ENCODE assay signal across 10 mouse cellular contexts in the genomic region with DNA sequence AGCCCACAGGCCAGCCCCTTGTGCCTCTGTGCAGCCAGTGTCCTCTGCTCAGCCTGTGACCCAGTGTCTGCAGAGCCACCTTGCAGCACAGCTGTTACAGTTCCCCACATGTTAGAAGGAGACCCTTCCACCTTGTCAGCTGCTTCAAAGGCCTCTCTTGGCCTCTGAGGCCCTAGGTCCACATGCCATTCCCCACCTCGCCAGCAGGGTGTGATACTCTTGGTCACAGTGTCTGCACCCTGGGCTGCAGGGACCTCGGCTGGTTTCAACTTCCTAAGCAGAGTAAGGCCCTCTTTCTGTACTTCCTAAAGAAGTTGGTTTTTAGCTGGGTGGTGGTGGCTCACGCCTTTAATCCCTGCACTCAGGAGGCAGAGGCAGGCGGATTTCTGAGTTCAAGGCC. TPM values are rescaled to one million over a fixed set of nuclear protein-coding genes. Genes with fewer than 3 reads are reported as not detected.
DNase-seq lines count a peak whose midpoint lies in the region; ATAC-seq and TF ChIP-seq lines count a peak whose summit lies in the region.
"Had no signal": no experiment of that assay in that cellular context is flagged by ENCODE, and none has a peak within 500 bp of the region (broad histone marks: within the 10 kb centered on the region; RNA-seq: fewer than 3 reads in every experiment).

No protein-coding gene starts in this region.

- H3K9ac ChIP-seq in hindbrain, postnatal 0 days (replicated peaks; ENCODE audit: low read length) = no peak overlapping the region
- no peak overlapping the region for H3K9ac ChIP-seq in hindbrain, embryonic 12.5 days
- H3K9ac ChIP-seq in midbrain, embryonic 15.5 days = no peak overlapping the region

- no peak overlapping the region for H3K4me3 ChIP-seq in hindbrain, postnatal 0 days (ENCODE audit: low read length)
- no peak overlapping the region for H3K4me3 ChIP-seq in hindbrain, embryonic 12.5 days
- no peak overlapping the region for H3K4me3 ChIP-seq in G1E (ENCODE audit: low read depth, low read length)
- no peak overlapping the region for H3K4me3 ChIP-seq in midbrain, embryonic 15.5 days

- H3K4me2 ChIP-seq in hindbrain, postnatal 0 days (ENCODE audit: low read depth, low read length) = no peak overlapping the region
- no peak overlapping the region for H3K4me2 ChIP-seq in hindbrain, embryonic 12.5 days (replicated peaks)
- no peak overlapping the region for H3K4me2 ChIP-seq in midbrain, embryonic 15.5 days

- DNase-seq in hindbrain, postnatal 0 days (ENCODE audit: low spot score) = no peak
- DNase-seq in G1E (ENCODE audit: low spot score) = no peak
- peak; percentile 48 for DNase-seq in embryo, embryonic 10.5 days (ENCODE audit: low spot score)
- peak; percentile 64 for DNase-seq in lung, postnatal 10 days
- peak; percentile 68 for DNase-seq in testis, postnatal 10 days (ENCODE audit: low spot score)
- no peak for DNase-seq in urinary bladder, postnatal 25 days (ENCODE audit: low spot score)

- peaks cover 8% of the 10 kb centered on the region; the same call in 1 of the 2 replicates for H3K4me1 ChIP-seq in hindbrain, postnatal 0 days (ENCODE audit: insufficient read depth, low read length)
- H3K4me1 ChIP-seq in hindbrain, embryonic 12.5 days = peaks cover 26% of the 10 kb centered on the region
- peaks cover 61% of the 10 kb centered on the region for H3K4me1 ChIP-seq in G1E (ENCODE audit: insufficient read depth, low read depth, low read length)
- H3K4me1 ChIP-seq in midbrain, embryonic 15.5 days = peaks cover 28% of the 10 kb centered on the region

- H3K27ac ChIP-seq in hindbrain, postnatal 0 days = no peak overlapping the region
- no peak overlapping the region for H3K27ac ChIP-seq in hindbrain, embryonic 12.5 days
- H3K27ac ChIP-seq in midbrain, embryonic 15.5 days = no peak overlapping the region

- H3K36me3 ChIP-seq in hindbrain, postnatal 0 days (ENCODE audit: insufficient read depth, low read length) = no peaks in the 10 kb centered on the region
- peaks cover 3% of the 10 kb centered on the region; the same call in 1 of the 2 replicates for H3K36me3 ChIP-seq in hindbrain, embryonic 12.5 days
- H3K36me3 ChIP-seq in G1E (replicated peaks) = peaks cover 72% of the 10 kb centered on the region
- H3K36me3 ChIP-seq in midbrain, embryonic 15.5 days (replicated peaks) = no peaks in the 10 kb centered on the region

- ATAC-seq in hindbrain, postnatal 0 days = no peak
- no peak for ATAC-seq in hindbrain, embryonic 12.5 days (ENCODE audit: low FRiP score)
- ATAC-seq in G1E (ENCODE audit: extremely low read depth, insufficient number of reproducible peaks, low FRiP score, poor library complexity, severe bottlenecking) = peak; percentile 43; the same call in 1 of the 2 replicates
- no peak for ATAC-seq in midbrain, embryonic 15.5 days (replicated peaks)

- WGBS in hindbrain, postnatal 0 days = 52% methylated on average over 4 of the region's 4 CpGs
- WGBS in hindbrain, embryonic 12.5 days = 63% methylated on average over 4 of the region's 4 CpGs
- 58% methylated on average over 4 of the region's 4 CpGs for WGBS in midbrain, embryonic 15.5 days

- peak; percentile 59 for TF ChIP-seq CTCF in hindbrain, postnatal 0 days (IDR thresholded peaks at IDR 0.05; ENCODE audit: low read depth)
- peak; percentile 47 for TF ChIP-seq CTCF in G1E (IDR thresholded peaks at IDR 0.05; ENCODE audit: low read depth, low read length)

- no peaks in the 10 kb centered on the region for H3K27me3 ChIP-seq in hindbrain, postnatal 0 days (ENCODE audit: insufficient read depth, low read length)
- no peaks in the 10 kb centered on the region for H3K27me3 ChIP-seq in hindbrain, embryonic 12.5 days
- no peaks in the 10 kb centered on the region for H3K27me3 ChIP-seq in G1E (ENCODE audit: insufficient read depth, low read length)
- no peaks in the 10 kb centered on the region for H3K27me3 ChIP-seq in midbrain, embryonic 15.5 days (replicated peaks)

- H3K9me3 ChIP-seq in hindbrain, postnatal 0 days (ENCODE audit: low read length) = no peaks in the 10 kb centered on the region
- H3K9me3 ChIP-seq in hindbrain, embryonic 12.5 days (replicated peaks) = no peaks in the 10 kb centered on the region
- H3K9me3 ChIP-seq in G1E (replicated peaks) = no peaks in the 10 kb centered on the region
- H3K9me3 ChIP-seq in midbrain, embryonic 15.5 days = no peaks in the 10 kb centered on the region

RNA-seq across cellular contexts. Expression of gene Kdm4b, which starts 13.0 kb away (rescaled TPM):
- total RNA-seq in hindbrain, postnatal 0 days (2014; rRNA removed) = 137 and 144 TPM in 2 replicates
- 42.5 and 42.6 TPM in 2 replicates for polyA plus RNA-seq in hindbrain, postnatal 0 days (2015; fragmentation: Nextera tagmentation; extraction: Ambion mirVana)
- 75.3 and 86.9 TPM in 2 replicates for polyA plus RNA-seq in hindbrain, embryonic 12.5 days (2016; fragmentation: Nextera tagmentation; extraction: Ambion mirVana)
- total RNA-seq in G1E (2014; fragmentation: Nextera tagmentation) = 28.3 and 35.1 TPM in 2 replicates
- 21.5 and 24.6 TPM in 2 replicates for total RNA-seq in G1E (2017)
- 31.1 and 32.3 TPM in 2 replicates for polyA plus RNA-seq in G1E (2012)
- polyA plus RNA-seq in midbrain, embryonic 15.5 days (2015; fragmentation: Nextera tagmentation; extraction: Ambion mirVana) = 86.3 and 86.6 TPM in 2 replicates

RNA-seq across cellular contexts. Expression of gene Uhrf1, which starts 35.8 kb away (rescaled TPM):
- 28.2 and 31.4 TPM in 2 replicates for total RNA-seq in hindbrain, postnatal 0 days (2014; rRNA removed)
- 18.8 and 20.5 TPM in 2 replicates for polyA plus RNA-seq in hindbrain, postnatal 0 days (2015; fragmentation: Nextera tagmentation; extraction: Ambion mirVana)
- polyA plus RNA-seq in hindbrain, embryonic 12.5 days (2016; fragmentation: Nextera tagmentation; extraction: Ambion mirVana) = 95.7 and 99.9 TPM in 2 replicates
- total RNA-seq in G1E (2014; fragmentation: Nextera tagmentation) = 108 and 118 TPM in 2 replicates
- total RNA-seq in G1E (2017) = 173 and 186 TPM in 2 replicates
- polyA plus RNA-seq in G1E (2012) = 193 and 196 TPM in 2 replicates
- polyA plus RNA-seq in midbrain, embryonic 15.5 days (2015; fragmentation: Nextera tagmentation; extraction: Ambion mirVana) = 19.2 and 20.8 TPM in 2 replicates

RNA-seq across cellular contexts. Expression of gene Arrdc5, which starts 38.8 kb away (rescaled TPM):
- total RNA-seq in hindbrain, postnatal 0 days (2014; rRNA removed) = not detected in 2 replicates
- not detected in 2 replicates for polyA plus RNA-seq in hindbrain, postnatal 0 days (2015; fragmentation: Nextera tagmentation; extraction: Ambion mirVana)
- not detected in 2 replicates for polyA plus RNA-seq in hindbrain, embryonic 12.5 days (2016; fragmentation: Nextera tagmentation; extraction: Ambion mirVana)
- not detected in 2 replicates for total RNA-seq in G1E (2014; fragmentation: Nextera tagmentation)
- total RNA-seq in G1E (2017) = not detected in 2 replicates
- not detected in 2 replicates for polyA plus RNA-seq in G1E (2012)
- polyA plus RNA-seq in midbrain, embryonic 15.5 days (2015; fragmentation: Nextera tagmentation; extraction: Ambion mirVana) = not detected in 2 replicates
- polyA plus RNA-seq: embryonic facial prominence, embryonic 11.5 days; limb, embryonic 14.5 days had no signal

RNA-seq across cellular contexts. Expression of gene Plin3, which starts 46.2 kb away (rescaled TPM):
- total RNA-seq in hindbrain, postnatal 0 days (2014; rRNA removed) = 12.4 and 13.9 TPM in 2 replicates
- polyA plus RNA-seq in hindbrain, postnatal 0 days (2015; fragmentation: Nextera tagmentation; extraction: Ambion mirVana) = 16.0 and 17.0 TPM in 2 replicates
- polyA plus RNA-seq in hindbrain, embryonic 12.5 days (2016; fragmentation: Nextera tagmentation; extraction: Ambion mirVana) = 37.1 and 37.2 TPM in 2 replicates
- total RNA-seq in G1E (2014; fragmentation: Nextera tagmentation) (8.1 and 12.3 TPM in 2 replicates), G1E (2017) (55.9 and 64.1 TPM in 2 replicates)
- 12.2 and 12.7 TPM in 2 replicates for polyA plus RNA-seq in G1E (2012)
- polyA plus RNA-seq in midbrain, embryonic 15.5 days (2015; fragmentation: Nextera tagmentation; extraction: Ambion mirVana) = 12.0 and 13.3 TPM in 2 replicates

Comparison
In these comparisons a context has a peak if more than half of its experiments do, and no peak if none do; other contexts are left out.
1. DNase-seq: peak in embryo, embryonic 10.5 days (single experiment), lung, postnatal 10 days (single experiment) and testis, postnatal 10 days (single experiment); none in hindbrain, postnatal 0 days (single experiment), G1E (single experiment) and urinary bladder, postnatal 25 days (single experiment).